Mouse (Mus musculus): ENCODE data around the gene Plcb1.

- no peak for TF ChIP-seq TAL1 (IDR thresholded peaks at IDR 0.05; ENCODE audit: low read length)
- no peak for TF ChIP-seq GATA1 (IDR thresholded peaks at IDR 0.05; ENCODE audit: low read length)
Measured at GRCm38 (mm10) chr2:134930961-134931360, 145.1 kb downstream of the Plcb1 start.
